Mouse (Mus musculus): Measurements from ENCODE around the gene Fndc8. TPM values are rescaled to one million over a fixed set of nuclear protein-coding genes. Genes with fewer than 3 reads are reported as not detected.
A peak's percentile ranks its signal among the peaks of the same experiment; 100 is the strongest.

Gene Fndc8
- 0.67 and 0.93 TPM in 2 replicates for polyA plus RNA-seq (2015; fragmentation: Nextera tagmentation; extraction: Ambion mirVana)

GRCm38 (mm10) chr11:82891936-82892335 lies at the start of gene Fndc8:
Gene Fndc8, plus strand, starts transcription at chr11:82892124.
- no peak within 1 kb of the TSS for H3K4me3 ChIP-seq (replicated peaks)
- ATAC-seq (ENCODE audit: low FRiP score), result no peak
- no peaks in the 10 kb centered on the region for H3K9me3 ChIP-seq (replicated peaks)
- H3K27ac ChIP-seq (replicated peaks), result no peak within 1 kb of the TSS
- 62% methylated on average over 7 of the region's 7 CpGs for WGBS
- peaks cover 19% of the 10 kb centered on the region for H3K4me1 ChIP-seq
- H3K4me2 ChIP-seq, result no peak within 1 kb of the TSS
- H3K27me3 ChIP-seq (replicated peaks), result peaks cover 14% of the 10 kb centered on the region
- no peak within 1 kb of the TSS for H3K9ac ChIP-seq (replicated peaks)
- no peaks in the 10 kb centered on the region for H3K36me3 ChIP-seq

- peaks cover 21% of the 10 kb centered on the region for H3K4me1 ChIP-seq
- WGBS, result 64% methylated on average over 11 of the region's 11 CpGs
- H3K4me2 ChIP-seq, result peak overlapping the region; percentile 42; the same call in 1 of the 2 replicates
- H3K9me3 ChIP-seq (replicated peaks), result no peaks in the 10 kb centered on the region
- no peak for ATAC-seq (ENCODE audit: low FRiP score)
- H3K36me3 ChIP-seq, result no peaks in the 10 kb centered on the region
- no peak overlapping the region for H3K4me3 ChIP-seq (replicated peaks)
- H3K27ac ChIP-seq (replicated peaks), result no peak overlapping the region
- H3K27me3 ChIP-seq (replicated peaks), result no peaks in the 10 kb centered on the region
- no peak overlapping the region for H3K9ac ChIP-seq (replicated peaks)
Measured at GRCm38 (mm10) chr11:82844771-82845414, 47.0 kb upstream of the Fndc8 start.

GRCm38 (mm10) chr11:82845415-82846078 lies 46.4 kb upstream of the Fndc8 start:
- ATAC-seq (ENCODE audit: low FRiP score), result peak; percentile 66
- peaks cover 27% of the 10 kb centered on the region for H3K4me1 ChIP-seq
- H3K27ac ChIP-seq (replicated peaks), result no peak overlapping the region
- H3K36me3 ChIP-seq, result no peaks in the 10 kb centered on the region
- peak overlapping the region; percentile 29; the same call in 1 of the 2 replicates for H3K9ac ChIP-seq (replicated peaks)
- WGBS, result 26% methylated on average over 16 of the region's 16 CpGs
- H3K9me3 ChIP-seq (replicated peaks), result no peaks in the 10 kb centered on the region
- peak overlapping the region; percentile 8; the same call in 1 of the 2 replicates for H3K4me3 ChIP-seq (replicated peaks)
- peak overlapping the region; percentile 42 for H3K4me2 ChIP-seq
- no peaks in the 10 kb centered on the region for H3K27me3 ChIP-seq (replicated peaks)

- Histone ChIP-seq H3K4me1 (peaks cover 30% of the 10 kb centered on the region), H3K4me2 (peak overlapping the region; percentile 42), H3K36me3 (no peaks in the 10 kb centered on the region), H3K27me3 (replicated peaks) (no peaks in the 10 kb centered on the region), H3K9ac (replicated peaks) (peak overlapping the region; percentile 29; the same call in 1 of the 2 replicates), H3K9me3 (replicated peaks) (no peaks in the 10 kb centered on the region), H3K4me3 (replicated peaks) (no peak overlapping the region), H3K27ac (replicated peaks) (no peak overlapping the region)
- WGBS, result 21% methylated on average over 4 of the region's 4 CpGs
- no peak for ATAC-seq (ENCODE audit: low FRiP score)
Measured at GRCm38 (mm10) chr11:82846079-82846436, 45.9 kb upstream of the Fndc8 start.

DNA sequence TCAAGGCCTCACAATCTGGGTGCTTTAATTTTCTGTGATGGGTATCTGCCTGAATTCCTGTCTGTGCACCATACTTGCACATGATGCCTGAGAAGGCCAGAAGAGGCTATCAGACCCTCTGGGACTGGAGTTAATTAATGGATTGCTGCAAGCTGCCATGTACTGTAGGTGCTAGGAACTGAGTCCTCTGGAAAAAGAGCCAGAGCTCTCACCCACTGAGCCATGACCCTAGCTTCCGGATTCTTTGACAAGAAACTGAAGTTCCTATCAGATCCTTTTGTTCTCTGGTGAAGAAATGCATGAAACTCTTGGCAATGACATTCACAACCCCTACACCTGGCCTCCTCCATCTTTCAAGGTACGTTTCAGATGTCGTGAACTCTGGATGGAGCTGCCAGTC lies 45.0 kb upstream of the Fndc8 start:
- Histone ChIP-seq H3K9ac (replicated peaks) (no peak overlapping the region), H3K4me3 (replicated peaks) (no peak overlapping the region), H3K27me3 (replicated peaks) (no peaks in the 10 kb centered on the region), H3K27ac (replicated peaks) (no peak overlapping the region), H3K4me1 (peaks cover 35% of the 10 kb centered on the region), H3K36me3 (no peaks in the 10 kb centered on the region), H3K9me3 (replicated peaks) (no peaks in the 10 kb centered on the region), H3K4me2 (no peak overlapping the region)
- ATAC-seq (ENCODE audit: low FRiP score), result no peak
- WGBS, result 87% methylated on average over 3 of the region's 3 CpGs

DNA sequence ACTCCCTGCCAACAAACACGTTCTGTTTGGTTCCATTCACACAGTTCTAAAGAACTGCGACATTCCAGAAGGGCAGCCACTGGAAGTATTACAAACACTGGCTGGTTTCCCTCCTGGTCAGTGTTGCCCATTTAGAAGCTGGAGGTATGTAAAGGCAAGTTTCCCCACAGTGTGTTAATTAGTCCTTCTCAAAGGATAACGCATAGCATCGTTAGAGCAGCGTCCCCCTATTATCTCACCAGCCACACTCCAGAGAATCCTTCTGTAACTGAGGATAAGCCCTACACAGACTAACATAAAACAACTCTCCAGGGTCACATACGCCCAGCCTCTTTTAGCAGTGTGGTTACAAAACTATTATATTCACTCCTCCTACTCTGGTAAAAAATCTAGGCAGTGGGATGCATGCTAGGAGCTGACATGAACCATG lies 44.3 kb upstream of the Fndc8 start:
- no peak for ATAC-seq (ENCODE audit: low FRiP score)
- no peaks in the 10 kb centered on the region for H3K36me3 ChIP-seq
- H3K9ac ChIP-seq (replicated peaks), result no peak overlapping the region
- no peak overlapping the region for H3K4me2 ChIP-seq
- peaks cover 35% of the 10 kb centered on the region for H3K4me1 ChIP-seq
- no peak overlapping the region for H3K4me3 ChIP-seq (replicated peaks)
- 26% methylated on average over 6 of the region's 6 CpGs for WGBS
- H3K9me3 ChIP-seq (replicated peaks), result no peaks in the 10 kb centered on the region
- no peaks in the 10 kb centered on the region for H3K27me3 ChIP-seq (replicated peaks)
- no peak overlapping the region for H3K27ac ChIP-seq (replicated peaks)

- no peaks in the 10 kb centered on the region for H3K9me3 ChIP-seq (replicated peaks)
- H3K4me3 ChIP-seq (replicated peaks), result no peak overlapping the region
- H3K9ac ChIP-seq (replicated peaks), result no peak overlapping the region
- WGBS, result 34% methylated on average over 5 of the region's 5 CpGs
- H3K36me3 ChIP-seq, result no peaks in the 10 kb centered on the region
- no peak for ATAC-seq (ENCODE audit: low FRiP score)
- H3K4me1 ChIP-seq, result peaks cover 31% of the 10 kb centered on the region
- H3K27ac ChIP-seq (replicated peaks), result no peak overlapping the region
- no peaks in the 10 kb centered on the region for H3K27me3 ChIP-seq (replicated peaks)
- no peak overlapping the region for H3K4me2 ChIP-seq
Measured at GRCm38 (mm10) chr11:82850259-82850658, 41.7 kb upstream of the Fndc8 start.

DNA sequence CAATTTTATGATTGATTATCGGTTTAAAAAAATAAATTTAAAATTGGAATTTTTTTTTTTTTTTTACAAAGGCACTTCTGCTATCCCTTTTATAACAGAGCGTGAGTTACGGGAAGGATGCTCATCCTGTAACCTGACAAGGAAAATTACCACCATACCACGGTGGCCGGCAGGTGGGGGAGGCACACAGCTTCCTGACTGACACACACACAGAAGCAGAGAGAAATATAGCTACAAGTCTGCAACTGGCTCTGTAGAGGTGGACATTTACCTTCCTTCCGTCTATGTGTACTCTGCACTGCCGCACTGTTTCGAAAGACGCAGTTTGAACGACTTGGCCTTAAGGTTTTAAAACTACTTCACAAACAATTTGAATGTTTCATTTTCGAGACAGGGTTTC lies 39.8 kb upstream of the Fndc8 start:
- H3K4me2 ChIP-seq, result no peak overlapping the region
- H3K36me3 ChIP-seq, result no peaks in the 10 kb centered on the region
- ATAC-seq (ENCODE audit: low FRiP score), result no peak
- H3K4me1 ChIP-seq, result peaks cover 25% of the 10 kb centered on the region
- H3K27ac ChIP-seq (replicated peaks), result no peak overlapping the region
- no peaks in the 10 kb centered on the region for H3K9me3 ChIP-seq (replicated peaks)
- WGBS, result 84% methylated on average over 11 of the region's 11 CpGs
- H3K27me3 ChIP-seq (replicated peaks), result no peaks in the 10 kb centered on the region
- no peak overlapping the region for H3K9ac ChIP-seq (replicated peaks)
- H3K4me3 ChIP-seq (replicated peaks), result no peak overlapping the region

- Histone ChIP-seq H3K27me3 (replicated peaks) (no peaks in the 10 kb centered on the region), H3K27ac (replicated peaks) (no peak overlapping the region), H3K9me3 (replicated peaks) (no peaks in the 10 kb centered on the region), H3K36me3 (no peaks in the 10 kb centered on the region), H3K4me3 (replicated peaks) (no peak overlapping the region), H3K4me2 (no peak overlapping the region), H3K9ac (replicated peaks) (no peak overlapping the region), H3K4me1 (peaks cover 21% of the 10 kb centered on the region)
- ATAC-seq (ENCODE audit: low FRiP score), result no peak
- WGBS, result 89% methylated on average over 10 of the region's 10 CpGs
Measured at GRCm38 (mm10) chr11:82852540-82852939, 39.4 kb upstream of the Fndc8 start.

GRCm38 (mm10) chr11:82852958-82853357 lies 39.0 kb upstream of the Fndc8 start:
- Histone ChIP-seq H3K4me3 (replicated peaks) (no peak overlapping the region), H3K27ac (replicated peaks) (no peak overlapping the region), H3K4me2 (no peak overlapping the region), H3K27me3 (replicated peaks) (no peaks in the 10 kb centered on the region), H3K4me1 (peaks cover 17% of the 10 kb centered on the region), H3K36me3 (no peaks in the 10 kb centered on the region), H3K9me3 (replicated peaks) (no peaks in the 10 kb centered on the region), H3K9ac (replicated peaks) (no peak overlapping the region)
- 92% methylated on average over 7 of the region's 7 CpGs for WGBS
- no peak for ATAC-seq (ENCODE audit: low FRiP score)

GRCm38 (mm10) chr11:82854111-82854510 lies 37.8 kb upstream of the Fndc8 start:
- H3K4me2 ChIP-seq, result no peak overlapping the region
- H3K27ac ChIP-seq (replicated peaks), result no peak overlapping the region
- no peaks in the 10 kb centered on the region for H3K36me3 ChIP-seq
- no peak for ATAC-seq (ENCODE audit: low FRiP score)
- peaks cover 17% of the 10 kb centered on the region for H3K4me1 ChIP-seq
- 89% methylated on average over 6 of the region's 6 CpGs for WGBS
- no peak overlapping the region for H3K4me3 ChIP-seq (replicated peaks)
- H3K9ac ChIP-seq (replicated peaks), result no peak overlapping the region
- H3K9me3 ChIP-seq (replicated peaks), result no peaks in the 10 kb centered on the region
- H3K27me3 ChIP-seq (replicated peaks), result no peaks in the 10 kb centered on the region

DNA sequence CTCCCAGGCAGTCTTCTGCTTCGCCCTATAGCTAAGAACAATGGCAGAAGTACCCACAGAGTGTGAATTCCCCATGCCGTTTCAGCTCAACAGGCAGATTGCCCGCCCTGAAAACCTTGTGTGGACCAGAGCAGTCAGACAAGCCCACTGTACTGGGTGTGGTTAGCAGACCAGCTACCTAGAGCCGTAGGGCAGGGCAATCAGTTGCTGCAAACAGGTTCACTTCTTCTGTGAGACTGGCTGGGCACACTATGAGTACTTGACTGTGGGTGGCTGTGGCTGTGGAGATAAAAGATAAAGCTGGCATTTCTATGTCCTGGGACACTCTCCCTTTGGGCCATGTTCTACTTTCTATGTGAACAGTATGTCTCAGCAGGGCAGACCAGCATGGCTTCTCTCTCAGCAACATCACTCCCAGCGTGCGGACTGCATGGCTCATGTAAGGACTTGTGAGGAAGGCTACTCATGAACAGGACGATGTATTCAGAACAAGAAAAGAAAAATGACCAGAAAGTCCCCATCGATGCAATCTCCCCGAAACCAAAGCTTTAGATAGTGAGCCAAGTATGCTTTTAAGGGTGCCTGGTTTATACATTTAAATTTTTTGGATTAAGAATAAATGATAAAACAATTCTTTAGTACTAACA lies 36.5 kb upstream of the Fndc8 start:
- H3K9ac ChIP-seq (replicated peaks), result no peak overlapping the region
- 0 out of 2 replicates have a peak, but pooled peaks cover 12% of the 10 kb centered on the region for H3K4me1 ChIP-seq
- H3K27me3 ChIP-seq (replicated peaks), result no peaks in the 10 kb centered on the region
- no peak overlapping the region for H3K4me2 ChIP-seq
- H3K36me3 ChIP-seq, result no peaks in the 10 kb centered on the region
- no peak for ATAC-seq (ENCODE audit: low FRiP score)
- no peak overlapping the region for H3K4me3 ChIP-seq (replicated peaks)
- no peak overlapping the region for H3K27ac ChIP-seq (replicated peaks)
- H3K9me3 ChIP-seq (replicated peaks), result no peaks in the 10 kb centered on the region
- WGBS, result 79% methylated on average over 9 of the region's 9 CpGs
